Mouse (Mus musculus) c-Kit-positive CD71-negative TER-119-negative erythroid progenitor cells, embryonic 14.5 days (primary cell): ENCODE measurements around the gene Lig3.

Source experiments
- DNase-seq: peaks from one replicate; pipeline ENCODE4 v3.0.0-alpha.2; 2013; ENCODE audit warnings: low read depth

The Lig3 gene

DNA sequence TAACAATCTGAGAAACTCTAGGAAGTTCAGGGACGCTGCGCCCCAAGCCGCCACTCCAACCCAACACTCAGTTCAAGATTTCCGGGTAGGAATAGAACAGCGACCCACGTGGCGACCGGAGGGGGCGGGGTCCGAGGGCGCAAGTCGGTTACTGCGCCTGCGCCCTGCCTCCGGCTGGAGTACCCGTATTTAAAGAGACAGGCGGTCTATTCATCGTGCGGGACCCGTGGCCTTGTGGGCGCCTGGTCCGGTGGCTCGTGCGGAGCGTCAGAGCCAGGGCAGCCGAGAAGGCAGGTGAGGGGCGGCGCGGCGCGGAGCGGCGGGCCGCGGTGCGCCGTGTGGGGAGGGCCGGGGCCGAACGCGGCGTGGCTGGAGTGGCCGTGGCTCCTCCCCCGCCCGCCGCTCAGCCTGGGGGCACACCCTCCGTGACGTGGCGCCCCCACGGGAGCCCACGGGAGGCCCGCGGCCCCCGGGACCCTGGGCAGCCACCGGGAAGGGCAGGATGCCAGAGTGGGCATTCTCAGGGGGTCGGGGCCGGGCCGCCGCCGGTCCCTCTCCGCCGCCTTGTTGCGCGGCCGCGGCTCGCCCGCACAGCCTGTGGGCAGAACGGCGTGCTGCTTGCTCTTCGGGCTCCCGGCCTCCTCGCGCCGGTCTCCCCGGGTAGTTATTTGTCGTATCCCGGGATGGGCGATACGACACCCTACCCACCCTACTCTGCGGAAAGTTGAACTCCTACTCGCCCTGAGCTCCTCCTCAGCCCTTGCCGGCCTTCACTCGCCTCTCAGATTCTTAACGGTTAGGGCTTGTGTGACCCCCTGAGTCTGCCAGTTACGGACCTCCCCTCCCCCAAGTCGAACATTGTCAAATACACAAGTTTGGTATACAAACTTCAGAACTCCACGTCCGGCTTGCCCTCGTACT lies at the start of gene Lig3:
TSS of gene Lig3 (plus strand) at position 126 of the 921 bp plus-strand sequence.
- peak; percentile 89 for DNase-seq

DNA sequence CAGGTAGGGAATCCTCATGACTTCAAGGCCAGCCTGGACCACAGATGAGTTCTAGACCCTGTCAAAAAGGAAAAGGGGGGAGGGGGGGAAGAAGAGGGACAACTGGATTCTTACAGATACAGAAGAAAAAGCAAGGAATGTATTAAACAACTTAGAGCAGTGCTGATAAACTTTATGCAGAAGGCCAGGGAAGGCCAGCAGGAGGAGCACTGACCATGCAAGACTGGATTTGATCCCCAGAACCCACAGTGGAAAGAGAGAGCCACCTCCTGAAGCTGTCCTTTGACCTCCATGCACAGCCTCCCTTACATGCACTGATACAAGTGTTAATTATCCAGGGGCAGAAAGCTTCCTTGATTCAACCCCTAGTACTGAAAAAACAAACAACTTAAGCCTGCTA lies 46.7 kb upstream of the Lig3 start:
- DNase-seq: no peak

DNA sequence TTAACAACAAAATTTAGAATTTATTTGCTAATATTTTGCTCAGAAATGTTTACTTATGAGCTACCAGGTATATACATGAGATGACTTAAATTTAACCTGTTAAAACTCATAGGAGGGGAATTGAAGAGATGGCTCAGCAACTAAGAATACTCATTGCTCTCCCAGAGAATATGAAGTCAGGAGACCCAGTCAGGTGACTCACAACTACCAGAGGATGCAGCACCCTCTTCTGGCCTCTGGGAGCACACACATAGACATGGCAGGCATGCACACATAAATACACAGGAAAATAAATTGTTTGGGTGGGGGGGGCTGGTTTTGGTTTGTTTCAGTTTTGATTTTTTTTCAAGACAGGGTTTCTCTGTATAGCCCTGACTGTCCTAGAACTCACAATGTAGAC lies 41.9 kb upstream of the Lig3 start:
- DNase-seq: no peak

DNA sequence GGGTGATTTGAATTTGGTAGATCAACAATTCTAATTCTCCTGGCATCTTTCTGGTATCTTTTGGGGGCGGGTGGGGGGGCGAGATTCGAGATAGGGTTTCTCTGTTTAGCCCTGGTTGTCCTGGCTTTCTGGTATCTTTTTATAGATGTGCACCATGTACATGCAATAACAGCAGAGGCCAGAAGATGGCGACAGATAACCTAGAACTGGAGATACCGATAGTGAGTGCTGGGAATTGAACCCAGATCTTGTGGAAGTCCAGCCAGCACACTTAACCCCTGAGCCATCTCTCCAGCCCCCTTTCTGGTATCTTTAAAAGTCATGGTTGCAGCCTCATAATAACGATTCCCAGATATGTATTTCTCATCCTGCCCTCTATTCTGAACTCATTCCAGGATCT lies 34.8 kb upstream of the Lig3 start:
- peak; percentile 44 for DNase-seq

DNA sequence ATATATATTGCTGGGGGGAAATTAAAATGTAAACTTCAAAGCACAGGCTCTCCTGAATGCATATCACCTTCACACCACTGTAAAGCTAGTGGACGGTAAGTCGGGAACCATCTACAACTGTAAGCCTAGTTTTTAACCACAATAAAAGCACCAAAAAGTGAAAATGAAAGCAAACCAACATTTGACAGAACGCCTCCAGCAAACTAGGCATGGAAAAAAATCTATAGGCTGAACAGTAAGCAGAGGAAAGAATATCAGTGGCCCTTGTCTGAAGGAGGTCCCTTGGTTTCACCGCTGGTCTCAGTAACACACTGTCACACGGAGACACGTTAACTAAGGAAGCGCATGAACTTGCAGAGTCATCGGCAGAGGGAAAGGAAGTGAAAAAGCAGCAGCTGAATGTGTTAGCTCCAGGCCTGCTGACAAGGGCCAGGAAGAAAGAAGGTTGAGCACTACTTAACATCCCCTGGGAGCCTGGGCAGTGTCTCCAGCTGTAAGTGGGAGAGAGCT lies 34.0 kb upstream of the Lig3 start:
- peak; percentile 35 for DNase-seq

DNA sequence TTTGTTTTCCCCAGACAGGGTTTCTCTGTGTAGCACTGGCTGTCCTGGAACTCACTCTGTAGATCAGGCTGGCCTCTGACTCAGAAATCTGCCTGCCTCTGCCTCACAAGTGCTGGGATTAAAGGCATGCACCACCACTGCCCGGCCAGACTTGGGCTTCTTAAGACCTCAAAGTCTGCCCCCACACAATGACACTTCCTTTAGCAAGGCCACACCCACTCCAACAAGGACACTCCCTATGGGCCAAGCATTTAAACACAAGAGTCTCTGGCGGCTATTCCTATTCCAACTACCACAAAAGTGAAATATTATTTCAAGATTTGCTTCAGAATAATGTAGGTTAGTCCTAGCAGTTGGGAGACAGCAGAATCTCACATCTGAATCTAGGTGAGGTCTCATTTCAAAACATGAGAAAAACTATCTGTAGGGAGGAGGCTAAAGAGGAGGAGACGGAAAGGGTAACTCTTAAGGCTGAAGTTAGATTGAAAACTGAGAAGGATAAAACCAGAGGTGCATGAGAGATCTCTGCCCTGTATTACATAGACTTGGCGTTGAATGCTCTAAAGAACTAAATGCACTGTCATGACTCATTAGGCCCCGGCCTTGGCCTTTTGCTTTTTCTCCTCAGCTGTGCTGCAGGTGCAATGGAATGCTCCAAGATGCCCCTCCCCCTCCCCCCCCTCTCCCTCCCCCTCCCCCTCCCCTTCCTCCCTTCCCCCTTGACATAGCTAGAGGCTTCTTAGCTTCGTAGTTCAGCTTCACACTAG lies 28.4 kb upstream of the Lig3 start:
- DNase-seq: no peak

DNA sequence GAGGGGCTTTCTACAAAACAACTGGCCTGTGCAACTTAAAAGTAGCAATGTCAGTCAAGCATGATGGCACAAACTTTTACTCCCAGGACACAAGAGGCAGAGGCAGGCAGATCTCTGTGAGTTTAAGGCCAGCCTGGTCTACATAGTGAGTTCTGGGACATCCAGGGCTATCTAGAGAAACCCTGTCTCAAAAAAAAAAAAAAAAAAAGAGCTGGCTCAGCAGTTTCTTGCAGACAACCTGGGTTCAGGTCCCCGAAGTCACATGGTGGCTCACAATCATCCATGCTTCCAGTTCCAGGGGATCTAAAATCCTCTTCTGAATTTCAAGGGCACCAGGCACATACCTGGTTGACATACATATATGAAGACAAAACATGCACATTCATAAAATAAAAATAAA lies 25.0 kb upstream of the Lig3 start:
- no peak for DNase-seq

DNA sequence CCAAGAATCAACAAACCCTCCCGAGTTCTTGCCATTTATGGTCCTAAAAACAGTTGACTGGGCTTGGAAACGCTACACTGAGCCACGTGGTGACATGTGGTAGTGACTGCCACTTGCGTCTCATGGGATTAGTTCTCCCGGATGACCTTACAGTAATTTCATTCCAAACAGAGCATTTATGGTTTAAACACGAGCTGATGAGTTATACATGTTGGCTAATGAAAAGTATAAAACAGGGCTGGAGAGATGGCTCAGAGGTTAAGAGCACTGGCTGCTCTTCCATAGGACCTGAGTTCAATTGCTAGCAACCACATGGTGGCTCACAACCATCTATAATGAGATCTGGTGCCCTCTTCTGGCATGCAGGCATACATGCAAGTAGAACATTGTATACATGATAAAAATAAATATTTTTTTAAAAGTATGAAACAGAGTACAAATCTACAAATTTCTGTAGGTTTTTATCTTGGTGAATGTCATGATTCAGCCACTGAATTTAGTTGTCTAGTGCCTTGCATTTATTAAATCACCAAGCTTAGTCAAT lies 18.6 kb upstream of the Lig3 start:
- DNase-seq: no peak

DNA sequence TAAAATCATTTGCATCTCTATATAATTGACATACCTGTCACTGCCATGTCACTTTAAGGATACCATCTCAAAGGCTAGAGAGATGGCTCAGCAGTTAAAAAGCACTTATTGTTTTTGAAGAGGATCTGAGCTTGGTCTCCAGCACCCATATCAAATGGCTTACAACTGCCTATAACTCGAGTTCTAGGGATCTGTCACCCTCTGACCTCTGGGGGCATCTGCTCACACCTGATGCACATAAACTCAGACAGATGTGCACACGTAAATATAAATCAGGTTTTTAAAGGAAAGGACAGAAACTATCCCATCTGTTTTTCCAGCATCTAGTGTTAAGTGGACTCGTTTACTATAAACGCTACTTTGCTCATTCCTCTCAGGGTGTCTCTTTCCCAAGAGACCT lies 17.6 kb upstream of the Lig3 start:
- DNase-seq: no peak

DNA sequence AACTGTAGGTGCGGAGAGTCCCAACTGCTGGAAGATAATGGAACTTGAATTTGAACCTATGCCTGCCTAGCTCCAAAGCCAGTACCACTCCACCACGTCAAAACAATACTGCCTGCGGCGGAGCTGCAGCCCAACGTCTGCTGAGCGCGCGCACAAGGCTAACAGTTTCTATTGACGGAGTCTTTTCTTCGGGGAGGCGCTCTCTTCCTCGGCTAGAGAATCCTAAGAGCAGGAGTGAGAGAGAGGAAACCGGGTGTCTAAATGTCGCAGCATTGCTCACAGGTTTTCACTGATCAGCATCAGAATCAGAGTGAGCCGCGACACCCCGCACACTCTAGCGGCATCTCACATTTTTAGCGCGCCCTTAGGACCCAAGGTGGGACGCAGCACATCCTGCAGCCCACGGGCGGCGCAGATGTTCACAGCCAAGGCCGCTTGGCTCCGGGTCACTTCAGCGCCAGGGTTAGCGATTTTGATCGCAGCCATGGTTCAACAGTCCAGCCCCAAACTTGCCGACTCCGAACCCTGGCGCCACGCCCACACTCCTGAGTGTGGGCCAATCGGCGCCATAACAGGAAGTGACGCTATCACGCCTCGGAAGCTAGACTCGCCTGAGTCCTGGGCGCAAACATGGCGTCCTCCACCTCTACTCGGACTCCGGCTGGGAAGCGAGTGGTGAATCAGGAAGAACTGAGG lies 17.0 kb upstream of the Lig3 start, which contains the start of the genes Cct6b and Zfp830:
TSS of gene Cct6b (minus strand) at position 580 of the 696 bp plus-strand sequence.
TSS of gene Zfp830 (plus strand) at position 604 of the 696 bp plus-strand sequence.
- DNase-seq: peak; percentile 95

DNA sequence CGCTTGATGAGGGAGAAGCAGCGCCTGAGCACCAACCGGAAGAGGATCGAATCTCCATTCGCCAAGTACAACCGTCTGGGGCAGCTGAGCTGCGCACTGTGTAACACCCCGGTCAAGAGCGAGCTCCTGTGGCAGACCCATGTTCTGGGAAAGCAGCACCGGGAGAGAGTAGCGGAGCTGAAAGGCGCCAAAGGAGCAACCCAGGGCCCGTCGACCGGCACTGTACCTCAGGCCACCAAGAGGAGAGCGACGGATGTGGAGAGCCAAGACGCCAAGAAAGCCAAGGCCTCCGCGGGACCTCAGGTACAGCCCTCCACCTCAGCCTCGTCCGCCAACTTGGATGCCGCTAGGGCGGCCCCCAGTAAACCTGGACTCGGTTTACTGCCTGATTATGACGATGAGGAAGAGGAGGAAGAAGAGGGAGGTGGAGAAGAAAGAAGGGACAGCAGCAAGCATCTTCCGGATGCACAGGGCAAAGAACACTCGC lies 16.4 kb upstream of the Lig3 start:
- no peak for DNase-seq

DNA sequence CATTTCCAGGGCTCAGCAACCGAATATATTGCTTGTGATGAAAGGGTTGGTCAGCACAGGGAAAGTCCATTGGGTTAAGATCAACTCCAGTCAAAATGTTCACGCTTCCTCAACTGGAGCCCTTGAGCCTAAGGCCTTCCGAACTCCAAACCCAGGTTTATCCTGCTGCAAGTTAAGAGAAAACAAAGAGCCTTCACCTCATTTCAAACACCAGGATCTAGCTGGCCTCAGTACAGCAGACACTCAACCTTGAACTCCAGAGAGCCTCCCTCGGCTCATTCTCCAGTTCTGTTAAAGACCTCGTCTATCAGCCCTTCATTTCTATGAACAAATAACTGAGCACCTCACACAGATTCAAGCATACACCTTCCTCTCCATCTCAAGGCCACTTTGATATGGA lies 774 bp upstream of the Lig3 start:
- DNase-seq: no peak

DNA sequence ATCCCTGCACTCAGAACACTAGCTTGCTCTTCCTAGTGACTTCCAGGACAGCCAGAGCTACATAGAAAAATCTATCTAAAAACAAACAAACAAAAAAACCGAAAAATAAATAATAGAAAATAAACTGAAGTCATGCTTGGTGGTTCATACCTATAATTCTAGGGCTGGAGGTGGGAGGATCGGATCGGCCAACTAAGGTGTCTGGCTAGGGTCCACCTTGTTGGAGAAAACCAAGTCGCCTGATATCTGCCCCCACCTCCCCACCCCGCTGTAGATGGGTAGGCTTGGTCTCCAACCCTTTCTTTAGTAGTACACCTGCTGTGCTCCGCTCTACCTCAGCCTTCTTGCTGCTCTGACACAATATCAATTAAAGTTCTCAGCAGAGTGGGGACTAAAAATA lies 1.3 kb downstream of the Lig3 start:
- no peak for DNase-seq

DNA sequence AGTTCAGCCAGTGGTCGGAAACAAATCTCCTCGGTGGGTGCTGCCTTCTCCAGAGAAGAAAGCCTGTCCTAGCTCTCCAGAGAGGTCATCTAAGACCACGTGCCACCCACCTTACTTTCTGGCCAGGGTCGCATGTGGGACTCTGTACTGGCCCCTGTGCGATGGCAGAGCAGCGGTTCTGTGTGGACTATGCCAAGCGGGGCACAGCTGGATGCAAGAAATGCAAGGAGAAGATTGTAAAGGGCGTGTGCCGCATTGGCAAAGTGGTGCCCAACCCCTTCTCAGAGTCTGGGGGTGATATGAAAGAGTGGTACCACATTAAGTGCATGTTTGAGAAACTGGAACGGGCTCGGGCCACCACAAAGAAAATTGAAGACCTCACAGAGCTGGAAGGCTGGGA lies 2.5 kb downstream of the Lig3 start:
- DNase-seq: no peak

DNA sequence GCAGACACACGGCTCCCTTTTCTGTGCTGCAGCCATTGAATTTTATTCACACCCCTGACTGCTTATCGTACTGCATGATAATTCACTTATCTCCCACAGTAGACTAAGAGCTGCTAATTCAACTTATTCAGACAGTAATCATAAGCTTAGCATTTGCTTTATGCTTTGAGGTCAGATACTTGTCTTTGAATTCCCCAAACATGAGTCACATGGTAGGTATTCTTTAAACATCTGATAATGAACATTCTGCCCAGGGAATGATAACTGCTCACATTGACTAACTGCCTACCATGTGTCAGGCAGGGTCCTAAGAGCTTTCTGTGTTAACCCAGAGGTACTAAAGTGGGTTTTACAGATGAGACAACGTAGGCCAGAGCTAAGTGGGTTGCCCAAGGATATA lies 25.7 kb downstream of the Lig3 start:
- DNase-seq: no peak

DNA sequence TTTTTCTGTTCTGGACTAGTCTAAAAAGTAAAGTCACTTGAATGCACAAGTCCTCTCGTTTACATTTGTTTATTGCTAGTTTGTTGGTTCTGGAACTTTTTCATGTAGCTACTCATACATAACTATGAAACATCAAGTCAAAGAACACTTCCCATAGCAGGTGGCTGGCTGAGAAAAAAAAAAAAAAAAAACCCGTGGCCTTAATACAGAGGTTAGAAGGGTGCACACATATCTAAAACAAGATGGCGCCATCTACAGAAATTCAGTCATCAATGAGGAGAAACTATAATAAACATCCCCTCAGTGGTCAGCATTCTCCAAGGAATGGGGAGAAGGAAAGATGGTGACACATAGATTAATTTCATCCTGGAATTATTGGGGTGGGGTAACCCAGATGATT lies 26.5 kb downstream of the Lig3 start:
- no peak for DNase-seq

DNA sequence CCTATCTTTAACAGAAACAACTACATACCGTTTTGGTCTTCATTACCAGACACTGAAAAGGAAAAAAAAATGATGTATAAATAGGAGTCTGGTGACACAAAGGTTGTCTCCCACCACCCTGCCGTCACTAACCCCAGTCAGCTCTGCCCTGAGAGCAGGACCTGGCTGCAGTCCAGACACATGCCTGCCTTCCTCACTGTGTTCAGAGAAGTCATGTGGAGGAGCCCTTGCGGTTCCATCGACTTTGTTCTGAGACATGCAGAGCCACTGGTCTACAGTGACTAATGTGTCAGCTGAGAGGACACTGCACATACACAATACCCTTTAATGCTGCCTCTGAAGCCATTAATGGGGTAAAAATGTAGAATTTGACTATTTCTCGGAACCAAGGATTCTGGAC lies 27.6 kb downstream of the Lig3 start:
- no peak for DNase-seq

DNA sequence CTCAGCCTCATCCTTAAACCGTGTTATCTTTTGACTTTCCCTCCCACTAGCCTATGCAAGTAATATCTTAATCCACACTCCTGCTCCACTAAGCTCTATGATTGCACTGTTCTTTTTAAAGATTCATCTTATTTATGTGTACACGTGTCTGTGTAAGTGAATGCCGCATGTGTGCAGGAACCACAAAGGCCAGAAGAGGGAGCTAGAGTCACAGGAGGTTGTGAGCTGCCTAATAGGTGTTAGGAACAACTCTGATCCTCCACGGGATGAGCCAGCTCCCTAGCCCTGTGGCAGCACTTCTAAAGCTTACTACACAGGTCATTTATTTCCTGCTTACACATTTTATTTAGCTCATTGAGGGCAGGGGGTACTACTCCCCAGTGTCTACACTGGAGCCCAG lies 38.4 kb downstream of the Lig3 start:
- DNase-seq: peak; percentile 85

DNA sequence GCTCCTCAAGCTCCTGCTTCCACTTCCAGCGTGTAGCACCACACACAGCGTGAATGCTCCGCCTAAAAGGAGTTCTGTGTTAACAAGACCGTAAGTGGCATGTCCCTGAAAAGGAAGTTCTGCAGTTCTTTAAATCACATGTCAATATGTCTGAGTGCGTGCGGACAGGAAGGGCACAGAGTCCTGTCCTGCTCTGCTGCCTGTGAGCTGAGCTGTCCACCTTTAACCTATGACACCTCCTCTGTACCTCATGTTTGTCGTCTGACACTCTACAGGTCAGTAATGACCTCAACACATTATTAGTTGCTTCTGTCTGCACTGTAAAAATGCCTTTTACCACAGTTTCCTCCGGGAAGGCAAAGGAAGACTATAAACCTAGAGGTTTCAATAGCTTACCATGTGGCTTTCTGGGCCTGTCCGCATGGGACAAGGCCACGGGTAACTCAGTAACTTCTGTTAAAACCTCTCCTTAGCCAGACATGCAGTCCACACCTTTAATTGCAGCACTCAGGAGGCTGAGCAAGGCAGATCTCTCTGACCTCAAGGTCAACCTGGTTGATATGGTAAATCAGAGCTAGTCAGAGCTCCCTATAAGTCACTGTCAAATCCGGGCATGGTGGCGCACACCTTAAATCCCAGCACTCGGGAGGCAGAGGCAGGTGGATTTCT lies 40.0 kb downstream of the Lig3 start:
- no peak for DNase-seq

DNA sequence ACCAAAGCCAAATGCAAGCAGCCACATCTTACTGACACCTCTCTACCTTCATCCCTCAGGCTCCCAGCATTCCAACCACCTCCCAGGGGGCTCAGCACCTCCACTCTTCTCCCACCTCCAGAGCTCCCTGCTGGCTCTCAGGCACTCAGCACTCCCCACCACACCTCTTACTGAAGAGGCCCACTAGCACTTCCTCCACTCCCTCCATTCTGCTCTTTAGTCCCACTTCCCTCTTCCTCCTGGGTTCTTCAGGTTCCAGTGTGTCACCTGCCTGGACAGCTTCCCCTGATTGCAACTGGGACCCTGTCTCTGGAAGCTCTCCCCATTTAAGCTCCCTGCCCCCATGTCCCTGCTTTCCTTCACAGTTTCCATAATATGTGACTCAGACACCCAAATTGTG lies 45.9 kb downstream of the Lig3 start:
- no peak for DNase-seq
